Mouse (Mus musculus): ENCODE data around the gene Cdon. TPM values are rescaled to one million over a fixed set of nuclear protein-coding genes. Genes with fewer than 3 reads are reported as not detected.
A peak's percentile ranks its signal among the peaks of the same experiment; 100 is the strongest.

Cdon gene
- polyA plus RNA-seq, 1 experiment = 7.1 TPM

DNA sequence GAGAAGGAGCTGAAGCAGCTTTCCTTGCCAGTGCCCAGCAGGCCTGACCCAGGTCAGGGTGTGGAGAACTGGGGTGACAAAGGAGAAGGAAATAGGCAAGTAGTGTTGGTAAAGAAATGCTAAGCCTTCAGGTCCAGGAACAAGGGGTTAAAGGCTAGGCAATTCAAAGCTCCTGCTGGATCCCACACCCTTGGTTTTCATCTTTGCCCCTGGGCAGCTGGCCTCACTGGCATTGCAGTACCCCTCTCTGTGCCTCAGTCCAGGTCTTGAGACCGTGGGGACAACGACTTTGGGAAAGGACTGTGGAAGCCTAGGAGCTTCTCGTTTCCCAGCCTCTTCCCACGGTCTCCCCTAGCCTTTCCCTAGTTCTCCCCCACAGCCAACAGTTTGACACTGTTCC lies 93.0 kb downstream of the Cdon start:
- no peak for TF ChIP-seq POLR2A (IDR thresholded peaks at IDR 0.05; ENCODE audit: borderline replicate concordance, extremely low read depth, low read depth, low read length)
- TF ChIP-seq CTCF (IDR thresholded peaks at IDR 0.05; ENCODE audit: insufficient read depth, low read length) = no peak
- Histone ChIP-seq H3K4me1 (ENCODE audit: control insufficient read depth, insufficient read depth, low read length) (no peaks in the 10 kb centered on the region), H3K4me3 (replicated peaks; ENCODE audit: extremely low read depth, low read depth, low read length) (no peak overlapping the region)
- 70% methylated on average over 4 of the region's 4 CpGs for WGBS
- DNase-seq = no peak

DNA sequence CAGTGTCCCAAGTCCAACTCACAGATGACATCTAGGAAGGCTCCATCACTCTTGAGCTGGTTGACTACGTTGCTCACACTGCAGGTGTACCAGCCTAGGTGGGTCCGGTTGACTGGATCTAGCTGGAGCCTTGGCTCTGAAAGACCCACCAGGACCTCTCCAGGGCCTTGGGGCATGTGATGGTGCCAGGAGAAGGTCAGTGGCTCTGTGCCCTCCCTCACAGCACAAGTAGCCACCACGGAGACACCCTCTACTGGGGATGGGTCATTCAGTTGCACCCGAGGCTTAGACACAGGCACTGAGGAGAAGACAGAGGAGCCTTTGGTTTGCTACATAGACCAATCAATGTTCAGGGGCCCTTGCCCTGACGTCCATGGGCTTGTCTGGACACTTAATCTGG lies 95.3 kb downstream of the Cdon start:
- WGBS = 80% methylated on average over 5 of the region's 5 CpGs
- TF ChIP-seq CTCF (IDR thresholded peaks at IDR 0.05; ENCODE audit: insufficient read depth, low read length) = no peak
- TF ChIP-seq POLR2A (IDR thresholded peaks at IDR 0.05; ENCODE audit: borderline replicate concordance, extremely low read depth, low read depth, low read length) = no peak
- H3K4me1 ChIP-seq (ENCODE audit: control insufficient read depth, insufficient read depth, low read length) = no peaks in the 10 kb centered on the region
- H3K4me3 ChIP-seq (replicated peaks; ENCODE audit: extremely low read depth, low read depth, low read length) = no peak overlapping the region
- DNase-seq = no peak

DNA sequence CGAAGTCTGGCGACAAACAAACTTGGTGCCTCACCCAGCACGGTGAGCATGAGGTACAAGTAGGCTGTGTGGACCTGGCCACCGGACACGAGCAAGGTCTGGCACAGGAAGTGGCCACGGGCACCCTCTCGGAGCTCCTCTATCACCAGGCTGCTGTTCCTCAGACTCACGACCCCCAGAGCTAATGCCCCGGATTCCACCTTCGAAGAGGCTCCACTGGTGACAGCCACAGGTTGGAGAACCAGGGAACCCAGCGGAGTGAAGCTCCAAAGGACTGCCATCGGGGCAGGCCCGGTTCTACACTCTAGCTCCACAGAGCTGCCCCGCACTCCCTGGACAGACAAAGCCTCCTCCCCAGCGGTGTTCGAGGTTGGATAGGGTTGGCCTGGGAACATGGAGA lies 95.8 kb downstream of the Cdon start:
- no peak for DNase-seq
- WGBS = 89% methylated on average over 16 of the region's 16 CpGs
- Histone ChIP-seq H3K4me1 (ENCODE audit: control insufficient read depth, insufficient read depth, low read length) (no peaks in the 10 kb centered on the region), H3K4me3 (replicated peaks; ENCODE audit: extremely low read depth, low read depth, low read length) (no peak overlapping the region)
- no peak for TF ChIP-seq CTCF (IDR thresholded peaks at IDR 0.05; ENCODE audit: insufficient read depth, low read length)
- no peak for TF ChIP-seq POLR2A (IDR thresholded peaks at IDR 0.05; ENCODE audit: borderline replicate concordance, extremely low read depth, low read depth, low read length)

DNA sequence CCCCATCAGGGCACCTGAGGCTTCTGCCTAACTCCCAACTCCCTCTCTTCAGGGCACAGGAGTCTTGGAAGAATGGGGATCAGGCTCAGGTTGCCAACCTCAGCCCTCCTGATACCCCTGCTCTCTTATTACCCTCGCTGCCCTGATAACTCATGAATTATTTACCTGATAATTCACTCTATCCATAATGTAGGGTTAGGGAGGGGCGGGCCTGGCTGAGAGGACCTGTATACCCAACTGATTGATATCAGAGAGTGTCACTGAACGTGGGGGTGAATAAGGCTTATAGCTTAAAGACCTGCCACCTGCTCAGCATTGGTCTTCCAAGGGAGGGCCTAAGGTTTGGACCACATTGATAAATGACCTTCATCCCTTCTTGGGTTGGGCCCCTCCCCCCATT lies 97.2 kb downstream of the Cdon start, which contains the start of gene Gm1113:
Gene Gm1113 (minus strand): TSS at position 101 of the 400 bp plus-strand sequence.
- no peak for DNase-seq
- 81% methylated on average over 3 of the region's 3 CpGs for WGBS
- Histone ChIP-seq H3K4me1 (ENCODE audit: control insufficient read depth, insufficient read depth, low read length) (no peaks in the 10 kb centered on the region), H3K4me3 (replicated peaks; ENCODE audit: extremely low read depth, low read depth, low read length) (no peak within 1 kb of the TSS)
- TF ChIP-seq POLR2A (IDR thresholded peaks at IDR 0.05; ENCODE audit: borderline replicate concordance, extremely low read depth, low read depth, low read length) = no peak

DNA sequence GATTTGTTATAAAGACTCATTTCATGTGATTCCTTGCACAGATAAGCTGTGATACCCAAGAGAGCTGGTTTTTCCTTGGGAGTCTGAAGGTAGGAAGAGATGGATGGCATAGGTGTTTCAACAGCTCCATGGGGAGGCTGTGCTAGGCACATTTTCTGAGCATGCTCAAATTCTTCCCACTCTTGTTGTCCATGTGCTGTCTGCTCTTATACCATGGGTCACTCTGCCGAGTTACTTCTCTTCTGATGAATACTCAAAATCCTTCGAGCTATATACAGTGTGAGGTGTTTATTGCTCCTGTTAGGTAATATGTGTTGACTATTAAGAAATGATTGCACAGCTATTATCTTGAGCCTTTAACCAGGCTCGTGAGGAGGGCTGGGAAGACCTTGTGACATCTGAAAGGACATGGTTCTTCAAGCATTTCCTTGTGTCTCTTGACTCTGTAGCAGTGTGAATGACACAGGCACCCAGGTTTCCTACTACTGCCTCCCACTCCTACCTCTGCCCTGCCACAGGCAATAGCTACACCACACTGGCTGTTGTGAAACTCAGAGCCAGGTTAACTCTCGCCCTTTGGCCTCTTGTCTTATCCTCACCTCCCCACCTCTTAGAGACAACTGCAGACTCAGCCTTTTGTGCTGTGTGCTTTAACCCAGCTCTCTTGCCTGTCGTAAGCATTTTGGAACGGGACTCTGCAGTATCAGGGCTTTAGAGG lies 99.9 kb downstream of the Cdon start:
- DNase-seq = no peak
- WGBS = 72% methylated on average over 6 of the region's 6 CpGs
- Histone ChIP-seq H3K4me1 (ENCODE audit: control insufficient read depth, insufficient read depth, low read length) (no peaks in the 10 kb centered on the region; the same call in 1 of the 2 replicates), H3K4me3 (replicated peaks; ENCODE audit: extremely low read depth, low read depth, low read length) (no peak overlapping the region)
- TF ChIP-seq POLR2A (IDR thresholded peaks at IDR 0.05; ENCODE audit: borderline replicate concordance, extremely low read depth, low read depth, low read length) (no peak), CTCF (IDR thresholded peaks at IDR 0.05; ENCODE audit: insufficient read depth, low read length) (no peak)

DNA sequence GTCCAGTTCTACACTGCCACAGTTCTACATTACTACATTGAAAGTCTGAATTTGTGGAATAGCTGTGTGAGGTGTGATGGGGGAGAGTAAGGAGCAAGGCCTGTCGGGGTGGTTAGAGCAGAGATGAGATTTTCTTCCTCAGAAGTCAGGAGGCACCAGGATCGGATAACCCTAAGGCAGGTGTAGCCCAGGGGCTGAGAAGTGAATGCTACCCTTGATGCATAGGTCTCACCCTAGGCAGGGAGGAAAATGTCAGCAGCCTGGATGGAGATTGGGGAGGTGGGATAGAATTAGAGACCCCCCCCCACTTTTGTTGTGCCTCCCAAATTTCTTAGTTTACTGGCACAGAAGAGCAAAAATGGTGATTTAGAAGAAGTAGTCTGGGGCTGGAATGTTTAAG lies 101.3 kb downstream of the Cdon start:
- no peak overlapping the region for H3K4me3 ChIP-seq (replicated peaks; ENCODE audit: extremely low read depth, low read depth, low read length)
- H3K4me1 ChIP-seq (ENCODE audit: control insufficient read depth, insufficient read depth, low read length) = no peaks in the 10 kb centered on the region; the same call in 1 of the 2 replicates
- no peak for DNase-seq
- TF ChIP-seq POLR2A (IDR thresholded peaks at IDR 0.05; ENCODE audit: borderline replicate concordance, extremely low read depth, low read depth, low read length) (no peak), CTCF (IDR thresholded peaks at IDR 0.05; ENCODE audit: insufficient read depth, low read length) (no peak)
- WGBS = 81% methylated on average over 2 of the region's 2 CpGs

DNA sequence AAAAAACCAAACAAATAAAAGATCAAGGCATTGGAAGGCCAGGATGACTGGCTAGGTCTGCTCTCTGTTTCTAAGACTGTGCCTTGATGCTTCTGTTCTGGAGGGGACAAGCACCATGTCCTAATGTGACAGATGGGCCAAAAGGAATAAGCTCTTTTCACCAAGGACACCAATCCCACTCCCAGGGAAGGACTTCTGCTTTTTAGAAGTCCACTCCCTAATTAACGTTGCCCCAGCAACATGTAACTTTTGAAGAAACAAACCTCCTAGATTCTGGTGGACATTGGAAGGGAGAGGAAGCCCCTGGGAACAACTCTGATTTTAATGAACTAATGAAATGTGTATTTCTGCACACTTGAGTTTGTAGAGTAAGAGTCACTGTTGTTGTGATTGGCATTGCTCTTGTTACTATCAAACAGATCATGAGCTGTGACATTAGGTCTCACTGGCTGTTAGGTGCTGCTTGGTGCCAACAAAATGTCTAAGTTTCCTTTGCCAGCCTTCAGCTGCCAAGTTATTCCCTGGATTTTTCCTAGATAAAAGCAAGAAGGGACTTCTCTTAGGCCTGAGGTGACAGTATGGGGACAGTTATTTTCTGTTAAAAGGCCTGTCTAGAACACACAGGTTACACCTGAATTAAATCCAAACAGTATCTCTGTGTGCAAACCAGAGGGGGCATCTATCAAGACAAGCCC lies 102.0 kb downstream of the Cdon start:
- TF ChIP-seq POLR2A (IDR thresholded peaks at IDR 0.05; ENCODE audit: borderline replicate concordance, extremely low read depth, low read depth, low read length) (no peak), CTCF (IDR thresholded peaks at IDR 0.05; ENCODE audit: insufficient read depth, low read length) (no peak)
- no peak overlapping the region for H3K4me3 ChIP-seq (replicated peaks; ENCODE audit: extremely low read depth, low read depth, low read length)
- WGBS = 62% methylated on average over 1 of the region's 1 CpGs
- H3K4me1 ChIP-seq (ENCODE audit: control insufficient read depth, insufficient read depth, low read length) = no peaks in the 10 kb centered on the region; the same call in 1 of the 2 replicates
- DNase-seq = no peak

DNA sequence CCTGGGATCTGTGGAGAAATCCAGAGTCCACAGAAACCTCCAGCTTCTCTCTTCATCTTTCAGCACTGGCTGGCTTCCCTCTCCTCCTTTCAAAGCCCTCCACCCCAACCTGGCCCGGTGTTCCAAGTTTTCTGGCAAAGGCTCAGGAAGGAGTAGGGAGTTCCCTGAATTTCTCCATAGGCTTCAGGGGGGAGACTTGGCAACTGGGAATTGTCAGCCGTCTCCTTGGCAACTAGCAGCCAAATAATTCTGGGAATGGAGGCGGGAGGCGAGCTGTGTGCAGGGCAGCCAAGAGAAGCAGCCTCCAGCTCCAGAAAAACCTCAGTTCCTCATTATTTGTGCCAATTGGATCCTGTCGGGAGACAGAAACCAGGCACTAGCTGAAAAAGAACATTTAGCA lies 102.6 kb downstream of the Cdon start:
- DNase-seq = peak; percentile 10
- no peaks in the 10 kb centered on the region; the same call in 1 of the 2 replicates for H3K4me1 ChIP-seq (ENCODE audit: control insufficient read depth, insufficient read depth, low read length)
- 33% methylated on average over 5 of the region's 5 CpGs for WGBS
- TF ChIP-seq CTCF (IDR thresholded peaks at IDR 0.05; ENCODE audit: insufficient read depth, low read length) (no peak), POLR2A (IDR thresholded peaks at IDR 0.05; ENCODE audit: borderline replicate concordance, extremely low read depth, low read depth, low read length) (no peak)
- no peak overlapping the region for H3K4me3 ChIP-seq (replicated peaks; ENCODE audit: extremely low read depth, low read depth, low read length)

DNA sequence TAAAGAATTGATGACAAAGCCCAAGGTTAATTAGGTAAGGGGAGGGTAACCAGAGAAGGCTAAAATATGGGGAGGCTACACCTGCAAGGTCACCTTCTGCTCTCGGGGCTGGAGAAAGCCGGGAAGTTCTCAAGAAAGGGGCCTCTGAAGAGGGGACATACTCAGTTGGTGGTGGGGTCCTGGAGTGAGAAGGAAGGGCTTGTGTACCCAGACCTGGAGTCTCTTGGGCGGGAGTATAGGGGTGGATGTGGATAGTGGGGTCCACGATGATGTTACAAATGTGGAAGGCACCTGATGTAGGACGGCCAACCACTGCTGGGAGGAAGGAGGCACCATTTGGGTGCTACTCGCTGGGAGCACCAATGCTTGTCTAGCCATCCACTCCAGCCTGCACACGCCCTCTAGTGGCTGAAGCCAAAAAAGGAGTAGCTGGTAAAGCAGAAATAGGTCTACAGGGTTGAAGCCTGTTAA lies 103.0 kb downstream of the Cdon start:
- 17% methylated on average over 7 of the region's 7 CpGs for WGBS
- TF ChIP-seq CTCF (IDR thresholded peaks at IDR 0.05; ENCODE audit: insufficient read depth, low read length) = peak; percentile 82
- no peak for TF ChIP-seq POLR2A (IDR thresholded peaks at IDR 0.05; ENCODE audit: borderline replicate concordance, extremely low read depth, low read depth, low read length)
- Histone ChIP-seq H3K4me1 (ENCODE audit: control insufficient read depth, insufficient read depth, low read length) (no peaks in the 10 kb centered on the region; the same call in 1 of the 2 replicates), H3K4me3 (replicated peaks; ENCODE audit: extremely low read depth, low read depth, low read length) (no peak overlapping the region)
- peak; percentile 52 for DNase-seq

DNA sequence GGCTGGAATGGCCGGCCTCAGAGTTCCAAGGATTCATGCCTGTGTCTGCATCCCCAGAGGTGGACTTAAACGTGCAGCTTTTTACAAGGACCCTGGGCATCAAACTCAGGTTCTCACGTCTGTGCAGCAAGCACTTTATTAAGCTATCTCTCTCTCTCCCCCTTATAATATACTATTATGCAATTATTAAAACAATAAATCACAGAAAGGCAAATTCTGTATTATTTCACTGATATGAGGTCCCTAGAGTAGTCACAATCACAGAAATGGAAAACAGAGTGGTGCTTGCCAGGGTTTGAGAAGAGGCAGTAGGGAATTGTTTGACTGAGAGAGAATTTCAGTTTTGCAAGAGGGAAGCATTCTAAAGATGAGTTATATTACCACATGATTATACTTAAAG lies 108.2 kb downstream of the Cdon start:
- WGBS = 59% methylated on average over 3 of the region's 3 CpGs
- no peak for DNase-seq
- TF ChIP-seq POLR2A (IDR thresholded peaks at IDR 0.05; ENCODE audit: borderline replicate concordance, extremely low read depth, low read depth, low read length) (no peak), CTCF (IDR thresholded peaks at IDR 0.05; ENCODE audit: insufficient read depth, low read length) (no peak)

More for the DNA sequence above, 108.2 kb downstream of the Cdon start:
- Histone ChIP-seq H3K4me3 (replicated peaks; ENCODE audit: extremely low read depth, low read depth, low read length) (no peak overlapping the region), H3K4me1 (ENCODE audit: control insufficient read depth, insufficient read depth, low read length) (no peaks in the 10 kb centered on the region)
